Mouse (Mus musculus): ENCODE measurements at regions not wholly inside any gene's neighbourhood (a gene's known extent, or its start where the extent isn't known, plus 50 kb on each side); places are given as distances from the start of the nearest gene placed in this dataset.
A peak's percentile ranks its signal among the peaks of the same experiment; 100 is the strongest.
"Not testable (repeated sequence)": the region's sequence is repeated elsewhere in the genome, so short reads cannot be mapped to it uniquely, and the experiment has no call there.

DNA sequence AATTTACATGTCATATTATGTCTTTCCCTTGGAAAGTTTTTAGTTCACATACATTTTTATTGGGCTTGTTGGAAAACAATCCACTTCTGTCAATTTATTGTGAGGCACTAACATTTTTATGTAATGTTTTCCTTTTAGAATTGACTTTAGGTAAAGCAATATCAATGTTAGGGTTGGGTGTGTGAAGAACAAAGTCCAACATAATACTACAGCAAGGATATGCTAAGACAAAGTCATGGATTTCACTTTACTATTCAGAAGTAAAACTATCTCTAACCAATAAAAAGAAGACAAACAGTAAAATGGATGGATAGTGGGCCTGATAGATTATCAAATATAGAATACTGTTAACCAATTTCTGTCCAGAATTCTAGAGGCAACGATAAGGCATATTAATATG lies 208.4 kb downstream of the Amd2 start:
- WGBS = 78% methylated on average over 1 of the region's 1 CpGs
- Histone ChIP-seq H3K9me3 (replicated peaks; ENCODE audit: control insufficient read depth, low read length) (no peaks in the 10 kb centered on the region), H3K27ac (ENCODE audit: low read length) (no peak overlapping the region), H3K9ac (ENCODE audit: low read length) (no peak overlapping the region), H3K4me3 (replicated peaks; ENCODE audit: low read length) (no peak overlapping the region), H3K4me2 (ENCODE audit: low read depth, low read length) (no peak overlapping the region), H3K27me3 (ENCODE audit: control insufficient read depth, insufficient read depth, low read length) (no peaks in the 10 kb centered on the region), H3K4me1 (ENCODE audit: control insufficient read depth, insufficient read depth, low read length) (no peaks in the 10 kb centered on the region), H3K36me3 (ENCODE audit: control insufficient read depth, insufficient read depth, low read length) (no peaks in the 10 kb centered on the region)
- ATAC-seq (ENCODE audit: insufficient read depth, low FRiP score) = no peak

DNA sequence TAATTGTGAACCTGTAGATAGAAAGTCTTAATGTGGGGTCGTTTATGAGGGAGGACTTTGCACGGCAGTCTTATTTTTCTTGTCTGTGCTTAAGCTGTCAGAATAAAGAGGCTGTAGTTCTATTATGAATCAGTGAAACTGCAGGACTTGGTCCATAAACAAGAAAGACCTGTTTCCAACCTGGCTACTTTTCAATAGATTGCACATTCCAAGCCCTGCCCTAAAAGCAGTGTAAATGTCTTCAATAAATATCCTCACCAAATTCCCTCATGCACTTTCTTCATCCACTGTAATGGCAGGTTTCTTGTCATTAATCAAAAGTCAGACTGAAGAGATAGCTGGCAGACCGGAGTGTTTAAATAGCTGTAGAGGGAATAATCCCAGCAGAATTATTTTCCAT lies 209.1 kb downstream of the Amd2 start:
- Histone ChIP-seq H3K4me1 (ENCODE audit: control insufficient read depth, insufficient read depth, low read length) (no peaks in the 10 kb centered on the region), H3K4me2 (ENCODE audit: low read depth, low read length) (no peak overlapping the region), H3K9me3 (replicated peaks; ENCODE audit: control insufficient read depth, low read length) (no peaks in the 10 kb centered on the region), H3K27ac (ENCODE audit: low read length) (peak overlapping the region; percentile 62; the same call in 1 of the 2 replicates), H3K4me3 (replicated peaks; ENCODE audit: low read length) (no peak overlapping the region), H3K27me3 (ENCODE audit: control insufficient read depth, insufficient read depth, low read length) (no peaks in the 10 kb centered on the region), H3K9ac (ENCODE audit: low read length) (no peak overlapping the region), H3K36me3 (ENCODE audit: control insufficient read depth, insufficient read depth, low read length) (no peaks in the 10 kb centered on the region)
- ATAC-seq (ENCODE audit: insufficient read depth, low FRiP score) = peak; percentile 83
- whole genome bisulfite sequencing = 27% methylated on average over 3 of the region's 3 CpGs

DNA sequence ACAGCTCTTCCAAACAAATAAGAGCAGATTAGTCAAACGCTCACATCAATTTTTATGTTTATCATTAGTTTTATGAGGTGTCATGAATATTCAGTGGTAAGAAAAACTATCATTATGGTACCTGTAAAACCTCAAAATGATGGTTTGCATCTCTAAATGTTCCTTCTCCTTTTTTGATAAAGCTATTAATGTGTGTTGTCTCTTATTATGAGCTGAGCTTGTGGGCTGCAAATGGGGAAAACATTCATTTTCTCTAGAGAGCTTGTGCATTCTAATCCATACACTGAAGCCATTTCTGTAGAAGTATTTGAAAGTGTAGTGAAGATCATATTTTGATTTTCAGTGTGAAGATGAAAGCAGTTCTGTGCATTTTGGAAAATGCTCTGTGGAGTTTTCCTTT lies 209.6 kb downstream of the Amd2 start:
- no peak overlapping the region for H3K27ac ChIP-seq (ENCODE audit: low read length)
- 69% methylated on average over 1 of the region's 1 CpGs for WGBS
- no peak for ATAC-seq (ENCODE audit: insufficient read depth, low FRiP score)

DNA sequence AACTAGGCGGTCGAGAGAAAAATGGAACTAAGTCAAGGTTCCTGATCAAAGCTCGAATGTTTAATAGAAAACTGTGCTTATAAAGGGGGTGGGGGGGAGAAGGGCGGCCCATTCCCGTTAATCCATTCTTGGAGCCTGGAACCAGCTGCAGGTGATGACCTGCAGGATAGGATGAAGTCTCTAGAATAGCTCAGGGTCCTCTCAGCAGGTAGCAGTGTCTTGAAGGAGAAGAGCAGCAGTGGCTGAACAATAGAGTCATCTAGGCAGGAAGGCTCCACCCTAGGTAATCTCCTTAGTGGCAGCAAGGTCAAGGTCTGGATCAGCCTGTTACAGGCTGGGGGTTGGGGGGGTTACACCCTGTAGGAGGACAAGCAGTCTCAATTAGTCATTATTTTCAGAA lies 232.9 kb downstream of the Amd2 start:
- not testable (repeated sequence) for H3K4me3 ChIP-seq (replicated peaks; ENCODE audit: low read length); H3K4me2 ChIP-seq (ENCODE audit: low read depth, low read length); H3K27me3 ChIP-seq (ENCODE audit: control insufficient read depth, insufficient read depth, low read length); H3K4me1 ChIP-seq (ENCODE audit: control insufficient read depth, insufficient read depth, low read length); ATAC-seq (ENCODE audit: insufficient read depth, low FRiP score); H3K9ac ChIP-seq (ENCODE audit: low read length); H3K27ac ChIP-seq (ENCODE audit: low read length); H3K9me3 ChIP-seq (replicated peaks; ENCODE audit: control insufficient read depth, low read length); H3K36me3 ChIP-seq (ENCODE audit: control insufficient read depth, insufficient read depth, low read length)
- 79% methylated on average over 5 of the region's 5 CpGs for WGBS

More for the DNA sequence above, 209.6 kb downstream of the Amd2 start:
- Histone ChIP-seq H3K4me1 (ENCODE audit: control insufficient read depth, insufficient read depth, low read length) (no peaks in the 10 kb centered on the region), H3K27me3 (ENCODE audit: control insufficient read depth, insufficient read depth, low read length) (no peaks in the 10 kb centered on the region), H3K36me3 (ENCODE audit: control insufficient read depth, insufficient read depth, low read length) (no peaks in the 10 kb centered on the region), H3K9me3 (replicated peaks; ENCODE audit: control insufficient read depth, low read length) (no peaks in the 10 kb centered on the region), H3K4me2 (ENCODE audit: low read depth, low read length) (no peak overlapping the region), H3K4me3 (replicated peaks; ENCODE audit: low read length) (no peak overlapping the region), H3K9ac (ENCODE audit: low read length) (no peak overlapping the region)

DNA sequence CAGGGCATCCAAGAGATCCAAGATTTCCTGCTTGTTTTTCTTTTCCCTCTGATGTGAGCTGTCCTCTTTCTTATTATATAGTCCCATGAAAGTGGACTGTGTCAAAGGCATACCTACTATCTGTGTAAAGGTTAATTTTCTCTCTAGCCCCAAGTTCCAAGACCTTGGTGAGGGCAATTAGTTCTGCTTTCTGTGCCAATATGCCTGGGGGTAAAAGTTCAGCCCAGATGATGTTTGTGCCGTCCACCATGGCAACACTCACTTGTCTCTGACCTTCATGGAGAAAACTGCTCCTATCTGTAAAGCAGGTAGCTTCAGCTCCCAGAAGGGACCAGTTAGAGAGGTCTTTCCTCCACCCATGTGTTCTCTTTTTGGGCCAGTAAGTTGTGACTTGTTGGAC lies 265.2 kb downstream of the Amd2 start:
- no peaks in the 10 kb centered on the region for H3K4me1 ChIP-seq (ENCODE audit: control insufficient read depth, insufficient read depth, low read length)
- no peaks in the 10 kb centered on the region for H3K9me3 ChIP-seq (replicated peaks; ENCODE audit: control insufficient read depth, low read length)
- H3K9ac ChIP-seq (ENCODE audit: low read length) = no peak overlapping the region
- no peak overlapping the region for H3K4me2 ChIP-seq (ENCODE audit: low read depth, low read length)
- 82% methylated on average over 1 of the region's 1 CpGs for WGBS
- H3K4me3 ChIP-seq (replicated peaks; ENCODE audit: low read length) = no peak overlapping the region
- H3K27me3 ChIP-seq (ENCODE audit: control insufficient read depth, insufficient read depth, low read length) = no peaks in the 10 kb centered on the region
- no peaks in the 10 kb centered on the region for H3K36me3 ChIP-seq (ENCODE audit: control insufficient read depth, insufficient read depth, low read length)
- no peak for ATAC-seq (ENCODE audit: insufficient read depth, low FRiP score)
- no peak overlapping the region for H3K27ac ChIP-seq (ENCODE audit: low read length)

DNA sequence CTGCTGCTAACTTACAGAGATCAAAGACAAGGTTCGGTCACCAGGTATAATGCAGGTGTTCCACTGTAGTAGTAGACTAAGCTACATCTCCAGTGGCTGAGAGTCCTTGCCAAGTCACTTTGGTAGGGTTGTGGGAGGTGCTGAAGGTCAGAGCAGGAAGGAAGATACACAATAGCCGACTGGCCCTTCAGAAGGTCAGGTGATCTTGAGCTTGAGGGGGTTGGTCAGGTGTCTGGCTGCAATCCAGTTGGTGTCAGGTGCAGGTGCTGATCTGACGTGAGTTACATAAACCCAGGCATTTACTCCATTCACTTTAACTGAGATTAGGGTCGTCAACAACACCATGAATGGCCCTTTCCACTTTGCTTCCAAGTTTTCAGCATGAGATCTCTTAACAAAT lies 266.8 kb downstream of the Amd2 start:
- Histone ChIP-seq H3K4me1 (ENCODE audit: control insufficient read depth, insufficient read depth, low read length) (no peaks in the 10 kb centered on the region), H3K27me3 (ENCODE audit: control insufficient read depth, insufficient read depth, low read length) (no peaks in the 10 kb centered on the region)
- ATAC-seq (ENCODE audit: insufficient read depth, low FRiP score) = no peak

DNA sequence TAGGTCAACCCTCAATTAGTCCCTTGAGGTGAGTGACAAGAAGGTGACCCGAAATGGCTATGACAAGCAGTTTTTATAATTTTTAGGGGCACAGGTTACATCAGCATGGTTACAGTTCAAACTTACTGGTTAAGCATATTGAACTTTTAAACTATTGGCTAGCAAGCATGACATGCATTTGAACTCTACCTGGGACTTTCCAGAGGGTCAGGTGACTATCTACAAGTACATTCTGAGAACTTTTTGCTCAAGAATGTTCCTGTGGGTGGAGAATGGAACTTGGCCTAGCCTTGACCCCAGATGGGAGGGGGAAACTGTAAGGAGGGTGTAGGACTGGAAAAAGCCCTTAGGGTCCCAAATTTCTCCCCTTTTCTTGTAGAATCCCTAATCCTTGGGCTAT lies 267.8 kb downstream of the Amd2 start:
- no peak overlapping the region for H3K4me3 ChIP-seq (replicated peaks; ENCODE audit: low read length)
- no peak overlapping the region for H3K9ac ChIP-seq (ENCODE audit: low read length)
- 81% methylated on average over 1 of the region's 1 CpGs for WGBS
- ATAC-seq (ENCODE audit: insufficient read depth, low FRiP score) = no peak
- H3K36me3 ChIP-seq (ENCODE audit: control insufficient read depth, insufficient read depth, low read length) = no peaks in the 10 kb centered on the region
- H3K9me3 ChIP-seq (replicated peaks; ENCODE audit: control insufficient read depth, low read length) = no peaks in the 10 kb centered on the region
- H3K27me3 ChIP-seq (ENCODE audit: control insufficient read depth, insufficient read depth, low read length) = no peaks in the 10 kb centered on the region
- no peak overlapping the region for H3K4me2 ChIP-seq (ENCODE audit: low read depth, low read length)
- H3K4me1 ChIP-seq (ENCODE audit: control insufficient read depth, insufficient read depth, low read length) = no peaks in the 10 kb centered on the region
- no peak overlapping the region for H3K27ac ChIP-seq (ENCODE audit: low read length)

More for the DNA sequence above, 266.8 kb downstream of the Amd2 start:
- Histone ChIP-seq H3K27ac (ENCODE audit: low read length) (no peak overlapping the region), H3K4me3 (replicated peaks; ENCODE audit: low read length) (no peak overlapping the region), H3K9ac (ENCODE audit: low read length) (no peak overlapping the region), H3K36me3 (ENCODE audit: control insufficient read depth, insufficient read depth, low read length) (no peaks in the 10 kb centered on the region), H3K9me3 (replicated peaks; ENCODE audit: control insufficient read depth, low read length) (no peaks in the 10 kb centered on the region), H3K4me2 (ENCODE audit: low read depth, low read length) (no peak overlapping the region)
- WGBS = 68% methylated on average over 4 of the region's 4 CpGs
